Mouse (Mus musculus): ENCODE measurements around the gene Mpp6.

Mpp6 gene

DNA sequence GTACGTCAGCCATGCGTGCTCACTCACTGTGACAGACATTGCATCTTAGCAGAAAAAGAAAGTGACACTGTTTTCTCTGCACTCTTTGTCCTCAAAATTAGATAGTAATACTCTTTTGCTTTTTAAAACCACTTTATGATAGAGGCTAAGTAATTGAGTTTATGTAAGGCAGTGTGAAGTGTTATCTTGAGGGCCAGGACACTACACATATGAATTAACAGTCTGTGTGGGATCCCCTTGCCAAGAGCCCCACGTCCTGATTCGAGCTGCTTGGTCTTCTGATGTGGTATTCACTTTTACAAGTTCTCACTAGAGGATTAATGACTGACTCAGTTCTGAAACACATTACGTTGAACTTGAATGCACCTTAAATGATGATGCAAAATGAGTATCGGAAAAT lies 49.8 kb downstream of the Mpp6 start:
- DNase-seq: no peak

DNA sequence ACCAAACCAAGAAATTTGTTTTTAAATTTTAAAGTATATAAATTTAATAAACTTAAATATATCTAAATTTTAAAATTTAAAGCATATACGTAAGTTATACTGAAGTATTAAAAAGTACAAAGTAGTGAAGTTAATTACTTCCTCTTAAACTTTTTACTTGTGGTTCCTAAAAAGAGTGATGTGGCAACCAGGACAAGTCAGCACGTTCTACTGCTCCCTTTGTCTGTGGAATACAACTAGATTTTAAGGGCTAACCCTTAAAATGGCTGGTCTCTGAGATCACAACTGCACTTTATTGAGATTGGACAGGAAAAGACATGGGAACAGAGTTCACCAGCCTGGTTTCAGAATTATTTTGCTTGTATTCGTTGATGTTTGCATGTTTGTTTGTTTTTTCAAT lies 53.0 kb downstream of the Mpp6 start:
- DNase-seq: no peak

DNA sequence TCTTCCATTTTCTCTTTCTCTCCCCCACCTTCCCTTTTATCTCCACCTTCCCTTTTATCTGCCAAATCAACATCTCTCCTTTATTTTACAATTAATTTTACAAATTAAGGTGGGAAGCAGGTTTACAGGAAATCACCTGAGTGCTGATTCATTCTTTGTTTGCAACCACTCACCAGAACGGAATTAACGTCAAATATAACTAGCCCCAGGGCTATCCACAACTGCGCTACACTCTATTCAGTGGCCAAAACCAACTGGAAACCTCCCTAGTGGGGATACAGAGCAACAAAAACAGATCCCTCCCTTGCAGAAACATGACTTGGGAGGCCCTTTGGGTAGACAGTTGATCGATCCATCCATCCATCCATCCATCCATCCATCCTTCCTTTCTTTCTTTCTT lies 58.8 kb downstream of the Mpp6 start:
- DNase-seq: no peak

DNA sequence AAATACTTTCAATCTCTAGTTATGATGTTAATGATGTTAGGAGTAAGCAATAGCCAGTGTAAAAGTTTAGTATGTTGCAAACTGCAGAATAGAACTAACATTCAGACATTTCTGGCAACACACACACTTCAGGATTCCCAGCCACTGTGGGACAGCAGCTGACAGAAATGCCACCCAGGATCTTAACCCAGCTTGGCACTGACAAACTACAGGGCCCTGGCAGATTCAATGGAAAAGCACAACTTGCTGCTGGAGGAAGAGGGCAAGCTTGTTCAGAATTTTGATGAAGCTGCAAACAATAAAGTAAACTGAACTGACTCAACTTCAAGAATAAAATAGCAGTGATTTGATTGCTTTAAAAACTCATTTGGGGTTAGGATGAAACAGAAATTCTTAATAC lies 59.7 kb downstream of the Mpp6 start:
- DNase-seq: peak; percentile 46

DNA sequence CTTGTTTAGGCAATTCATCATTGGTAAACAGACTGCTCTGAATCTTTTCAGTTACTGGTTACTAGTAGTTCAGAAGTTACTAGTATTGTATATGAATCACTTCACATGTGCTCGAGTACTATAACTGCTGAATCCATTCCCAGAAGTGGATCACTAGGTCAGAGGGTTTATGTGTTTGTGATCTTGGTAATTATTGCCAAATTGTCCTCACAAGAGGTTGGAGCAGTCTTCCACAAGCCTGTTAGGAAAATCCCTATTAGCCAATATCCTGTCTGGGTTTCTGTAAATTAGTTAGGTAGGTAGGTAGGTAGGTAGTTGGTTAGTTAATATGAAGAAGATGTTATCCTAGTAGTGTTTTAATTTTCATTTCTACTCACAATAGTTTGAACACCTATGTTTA lies 65.7 kb downstream of the Mpp6 start:
- DNase-seq: no peak

DNA sequence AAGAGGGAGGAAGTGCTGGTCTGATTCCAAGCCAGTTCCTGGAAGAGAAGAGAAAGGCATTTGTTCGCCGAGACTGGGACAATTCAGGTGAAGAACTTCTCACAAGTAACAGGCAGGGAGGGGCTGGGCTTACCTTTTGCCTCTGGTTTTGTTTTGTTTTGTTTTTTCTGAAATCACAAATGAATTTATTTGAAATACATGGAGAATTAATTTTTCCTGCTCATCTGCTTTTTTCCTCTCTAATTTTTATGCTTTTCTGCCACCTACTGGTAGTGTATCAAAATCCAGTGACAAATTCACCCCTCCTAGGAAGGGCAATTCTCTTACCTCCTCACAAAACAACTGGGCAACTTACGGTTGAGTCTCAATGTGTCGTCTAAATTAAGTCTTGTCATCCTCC lies 70.1 kb downstream of the Mpp6 start:
- no peak for DNase-seq

DNA sequence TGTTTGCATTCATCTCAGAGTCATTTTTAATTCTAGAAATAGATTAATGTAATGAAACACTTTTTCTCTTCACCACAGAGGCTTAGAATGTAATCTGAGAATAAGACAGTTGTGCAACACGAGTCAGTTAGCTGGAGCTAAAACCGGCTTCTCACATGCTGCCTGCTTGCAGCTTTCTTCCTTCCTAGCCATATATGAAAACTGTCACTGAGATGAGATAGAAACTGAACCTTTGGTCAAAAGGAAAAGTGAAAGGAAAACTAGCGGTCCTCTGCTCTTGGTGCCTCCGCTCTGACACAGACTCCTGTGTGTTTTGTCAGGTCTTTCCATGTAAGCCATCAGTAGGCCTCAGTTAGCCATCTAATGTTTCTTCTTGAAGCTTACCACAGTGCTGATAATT lies 77.9 kb downstream of the Mpp6 start:
- DNase-seq: no peak

DNA sequence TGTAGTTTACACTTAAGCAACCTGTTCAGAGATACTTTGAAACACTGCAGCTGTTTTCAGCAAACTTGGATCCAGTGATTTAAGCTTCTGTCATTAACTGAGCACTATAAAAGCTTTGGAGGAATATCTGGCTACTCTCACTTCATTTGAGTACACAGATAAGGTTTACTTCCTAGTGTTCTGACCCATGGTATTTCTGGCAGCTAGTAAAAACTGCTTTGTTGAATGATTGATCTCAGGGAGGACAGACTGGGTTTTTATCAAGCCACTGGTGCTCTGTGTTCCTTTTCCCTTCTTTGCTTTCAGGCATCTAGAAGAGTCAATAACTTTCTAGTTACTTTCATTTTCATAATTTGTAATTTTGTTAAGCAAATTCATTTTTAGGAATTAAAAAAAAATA lies 79.3 kb downstream of the Mpp6 start:
- DNase-seq: no peak

DNA sequence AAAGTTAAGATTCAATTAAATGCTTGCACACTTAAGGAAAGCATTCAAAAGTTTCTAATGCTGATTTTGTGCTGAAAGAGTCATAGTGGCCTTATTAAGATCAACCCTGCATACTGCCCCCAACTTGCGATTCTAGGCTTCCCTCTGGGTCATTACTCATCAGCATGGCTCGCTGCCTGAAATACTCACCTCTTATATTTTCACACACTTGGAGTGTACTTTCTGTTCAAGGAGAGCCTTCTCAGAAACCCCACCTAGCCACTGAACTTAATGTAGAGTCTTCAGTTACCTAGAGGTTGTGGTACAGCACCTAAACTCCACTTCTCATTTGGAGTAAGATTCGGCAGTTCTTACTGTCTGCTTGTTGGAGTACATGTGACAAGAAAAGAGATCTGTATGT lies 81.6 kb downstream of the Mpp6 start:
- DNase-seq: no peak

DNA sequence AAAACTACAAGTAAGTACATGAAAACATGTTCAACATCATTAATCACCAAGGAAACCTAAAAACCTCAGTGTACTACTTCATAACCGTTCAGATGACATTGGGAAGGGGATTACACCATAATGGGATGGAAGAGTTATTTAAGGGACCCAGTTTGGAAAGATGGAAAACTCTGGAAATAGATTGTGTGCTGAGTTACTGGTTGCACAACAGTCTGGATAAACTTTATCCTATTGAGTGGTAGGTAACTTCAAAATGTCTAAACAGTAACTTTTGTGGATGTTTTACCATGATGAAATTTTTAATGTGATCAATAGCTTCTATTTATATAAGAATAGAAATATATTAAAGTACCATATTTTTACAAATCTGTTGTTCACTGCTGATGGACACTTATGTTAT lies 82.1 kb downstream of the Mpp6 start:
- no peak for DNase-seq

DNA sequence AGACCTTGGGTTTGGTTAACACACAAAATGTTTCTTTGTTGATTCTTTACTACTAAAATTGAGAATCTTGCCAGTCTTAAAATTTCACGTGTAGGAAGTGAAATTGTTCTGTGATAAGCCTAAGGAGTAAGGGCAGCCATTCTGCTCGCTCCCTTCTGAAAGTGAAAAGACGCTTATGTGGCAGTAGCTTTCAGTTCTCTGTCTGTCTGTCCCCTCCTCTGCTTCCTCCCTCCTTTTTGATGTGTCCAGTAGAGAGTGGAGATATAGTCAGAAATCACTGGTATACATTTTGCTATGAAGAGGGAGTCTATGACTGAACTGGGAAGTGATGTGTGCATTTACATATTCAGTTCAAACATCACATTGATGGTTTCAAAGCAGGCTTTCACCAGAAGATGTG lies 82.8 kb downstream of the Mpp6 start:
- no peak for DNase-seq

DNA sequence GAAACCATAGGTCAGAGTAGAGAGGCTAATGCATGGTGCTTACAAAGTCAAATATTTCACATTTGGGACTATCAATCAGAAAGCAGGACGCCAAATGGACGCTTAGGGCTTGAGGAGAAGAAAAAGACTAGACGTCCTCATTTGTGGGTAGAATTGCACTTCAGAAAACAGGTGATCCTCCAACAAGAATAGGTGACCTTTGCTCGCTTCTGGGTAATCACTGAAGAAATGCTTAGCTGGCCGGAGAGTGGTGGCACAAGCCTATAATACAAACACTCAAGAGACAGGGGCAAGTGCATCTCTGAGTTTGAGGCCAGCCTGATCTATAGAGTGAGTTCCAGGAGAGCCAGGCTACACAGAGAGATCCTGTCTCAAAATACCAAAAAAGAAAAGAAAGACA lies 83.8 kb downstream of the Mpp6 start:
- no peak for DNase-seq

DNA sequence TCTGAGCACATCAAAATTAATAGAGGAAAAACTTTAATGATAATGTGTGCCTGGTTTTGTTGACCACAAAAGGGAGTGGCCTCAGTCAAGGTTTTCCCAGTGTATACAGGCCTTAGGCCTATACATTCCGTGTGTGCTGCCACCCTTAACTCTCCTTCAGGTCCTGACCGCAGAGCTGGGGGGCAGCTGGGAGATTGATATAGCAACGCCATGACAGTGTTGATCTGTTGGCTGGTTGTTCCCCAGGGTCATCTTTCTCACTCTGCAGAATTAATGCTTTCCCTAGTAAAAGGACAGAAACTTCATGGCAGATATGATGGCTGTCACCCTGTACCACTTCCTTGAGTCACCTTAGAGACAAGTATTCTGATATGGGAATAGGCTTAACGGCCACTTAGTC lies 94.3 kb downstream of the Mpp6 start:
- no peak for DNase-seq

DNA sequence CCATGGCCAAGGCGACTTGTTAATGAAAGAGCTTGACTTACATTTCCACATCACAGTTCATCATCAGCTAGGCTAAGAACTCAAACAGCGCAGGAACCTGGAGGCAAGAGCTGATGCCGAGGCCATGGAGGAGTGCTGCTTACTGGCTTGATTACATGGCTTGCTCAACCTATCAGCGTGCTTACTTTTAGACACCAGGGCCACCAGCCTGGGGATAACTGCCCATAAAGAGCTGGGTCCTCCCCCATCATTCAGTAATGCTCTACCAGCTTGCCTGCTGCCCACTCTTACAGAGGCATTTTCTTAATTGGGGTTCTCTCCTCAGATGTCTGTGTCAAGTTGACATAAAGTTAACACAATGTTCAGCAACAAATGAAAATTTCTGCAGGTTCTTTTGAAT lies 95.1 kb downstream of the Mpp6 start:
- no peak for DNase-seq

DNA sequence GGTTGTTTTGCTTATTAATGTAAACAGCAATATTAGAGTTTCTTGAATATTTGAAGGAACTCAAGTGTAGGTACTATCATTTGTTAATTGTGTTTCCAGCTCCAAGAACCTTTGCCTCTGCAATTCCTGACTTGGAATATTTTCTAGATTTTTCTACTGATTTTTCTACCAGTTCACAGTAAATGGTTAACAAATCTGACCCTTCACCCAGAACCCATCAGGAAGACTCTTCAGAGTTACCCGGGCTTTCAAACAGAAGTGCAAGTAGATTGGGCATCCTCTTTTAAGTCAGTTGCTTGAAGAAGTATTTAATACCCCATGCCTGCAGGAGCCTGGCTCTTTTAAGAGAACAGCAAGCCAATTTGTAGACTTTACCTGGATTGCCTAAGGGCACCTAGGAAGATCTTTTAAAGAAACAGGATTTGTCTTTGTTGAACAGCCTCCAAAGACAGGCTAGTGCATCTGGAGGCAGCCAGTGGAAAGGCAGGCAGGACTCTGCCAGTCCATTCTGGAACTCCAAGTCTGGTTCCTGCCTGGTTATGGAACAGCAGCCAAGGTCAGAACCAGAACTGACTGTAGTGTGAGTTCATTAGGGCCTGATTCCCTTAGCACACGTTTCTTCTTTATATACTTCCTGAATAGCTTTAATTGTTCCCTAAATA lies 104.8 kb downstream of the Mpp6 start:
- DNase-seq: no peak

DNA sequence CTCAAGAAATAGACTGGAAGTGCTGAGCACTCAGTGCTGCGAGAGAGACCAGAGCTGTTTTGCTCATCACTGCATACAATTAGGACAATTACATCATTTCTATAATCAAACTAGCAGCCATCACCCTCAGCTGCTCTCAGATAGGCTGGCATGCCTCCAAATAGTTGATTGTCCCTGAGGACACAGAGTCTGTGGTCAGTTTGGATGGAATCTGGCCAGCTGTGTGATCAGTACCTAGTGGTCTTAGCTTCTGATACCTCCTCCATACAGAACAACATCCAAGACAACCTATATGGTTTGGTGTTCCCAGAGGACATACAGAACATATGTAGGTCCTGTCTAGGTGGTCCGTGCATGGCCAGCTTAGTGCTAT lies 105.3 kb downstream of the Mpp6 start:
- DNase-seq: peak; percentile 9

DNA sequence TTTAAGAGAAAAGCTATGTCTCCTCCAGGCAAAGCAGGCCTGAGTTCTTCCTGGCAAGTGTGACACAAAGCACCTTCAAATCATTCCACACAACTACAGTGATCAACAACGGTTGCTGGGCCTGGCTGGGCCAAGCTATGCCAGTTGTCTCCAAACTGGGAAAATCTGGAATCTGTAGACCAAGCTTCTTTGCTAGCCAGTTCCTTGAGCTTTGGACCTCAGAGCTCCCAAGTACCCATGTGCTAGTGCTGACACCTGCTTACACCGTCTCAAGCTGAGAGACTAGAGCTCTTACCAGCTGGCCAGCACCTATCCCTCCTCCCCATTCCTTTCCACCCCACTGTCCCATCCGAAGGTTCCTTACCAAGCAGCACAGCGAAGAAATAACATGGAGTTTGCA lies 105.9 kb downstream of the Mpp6 start:
- no peak for DNase-seq

DNA sequence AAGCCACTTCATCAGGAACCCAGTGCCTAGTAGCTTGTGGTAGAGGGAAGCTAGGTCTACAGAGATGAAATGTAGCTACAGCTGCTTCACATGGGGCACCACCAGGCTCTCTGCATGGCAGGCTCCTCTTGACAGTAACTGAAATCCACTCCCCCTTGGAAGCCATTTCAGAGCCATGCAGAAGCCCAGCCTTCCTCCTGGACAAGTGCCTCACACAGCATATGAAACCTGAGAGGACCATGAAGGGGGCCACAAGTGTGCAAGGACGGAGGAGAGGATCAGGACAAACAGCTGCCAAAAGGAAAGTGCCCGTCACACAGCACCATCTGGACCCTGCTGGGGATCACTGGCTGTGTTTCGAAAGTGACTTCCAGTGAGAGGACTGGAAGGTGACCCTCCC lies 108.6 kb downstream of the Mpp6 start:
- no peak for DNase-seq

DNA sequence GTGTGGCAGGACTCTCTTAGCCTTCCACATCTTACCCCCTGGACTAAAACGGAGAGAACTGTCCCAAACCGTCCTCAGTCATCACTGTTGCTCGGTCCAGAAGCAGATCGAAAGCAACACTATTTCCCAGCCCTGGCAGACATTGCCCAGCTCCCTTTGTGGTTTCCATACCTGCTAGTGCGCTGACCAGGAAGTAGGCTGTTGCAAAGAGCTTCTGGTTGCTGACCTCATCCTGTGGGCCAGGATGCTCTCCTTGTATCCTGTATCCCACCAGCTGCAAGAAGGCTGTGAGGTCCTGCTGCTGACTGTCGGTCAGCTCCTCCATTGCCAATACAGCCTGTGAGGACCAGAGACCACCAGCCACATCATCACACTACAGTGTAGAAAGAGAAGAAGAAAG lies 109.0 kb downstream of the Mpp6 start:
- no peak for DNase-seq

DNA sequence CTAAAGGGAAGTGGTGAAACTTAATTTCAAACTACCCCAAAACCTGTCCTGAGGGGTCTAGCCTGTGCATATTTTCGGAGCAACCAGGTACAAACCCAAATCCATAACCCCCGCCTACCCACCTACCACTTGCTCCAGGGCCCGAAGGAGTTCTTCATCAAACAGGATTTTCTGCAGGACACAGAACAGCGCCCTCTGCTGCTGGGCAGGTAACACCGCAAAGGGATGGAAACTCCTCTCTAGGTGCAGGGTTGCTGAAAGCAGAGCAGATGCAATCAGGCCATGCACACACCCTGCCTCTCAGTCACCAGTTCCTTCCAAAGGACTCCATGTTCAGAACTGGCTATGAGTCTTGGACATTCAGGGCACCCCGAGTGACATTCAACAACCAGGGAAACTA lies 110.8 kb downstream of the Mpp6 start:
- DNase-seq: no peak

DNA sequence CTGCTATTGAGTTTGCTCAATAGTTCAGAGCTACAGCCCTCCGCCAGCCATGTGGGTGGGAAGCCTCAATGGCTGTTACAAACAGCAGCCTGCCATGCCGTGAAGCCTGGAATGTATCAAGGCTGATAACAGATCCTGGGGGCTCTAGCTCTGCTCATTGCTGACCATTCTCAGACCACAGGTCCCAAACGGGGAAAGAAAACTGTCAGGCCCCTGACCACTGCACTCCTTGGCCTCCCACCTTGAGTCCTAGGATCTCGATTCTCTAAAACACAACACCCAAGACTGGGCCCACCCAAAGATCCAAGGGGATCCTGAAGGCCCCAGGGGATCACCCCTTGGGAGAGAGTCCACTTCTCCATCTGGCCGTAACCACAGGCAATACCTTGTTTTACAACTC lies 112.3 kb downstream of the Mpp6 start:
- no peak for DNase-seq

DNA sequence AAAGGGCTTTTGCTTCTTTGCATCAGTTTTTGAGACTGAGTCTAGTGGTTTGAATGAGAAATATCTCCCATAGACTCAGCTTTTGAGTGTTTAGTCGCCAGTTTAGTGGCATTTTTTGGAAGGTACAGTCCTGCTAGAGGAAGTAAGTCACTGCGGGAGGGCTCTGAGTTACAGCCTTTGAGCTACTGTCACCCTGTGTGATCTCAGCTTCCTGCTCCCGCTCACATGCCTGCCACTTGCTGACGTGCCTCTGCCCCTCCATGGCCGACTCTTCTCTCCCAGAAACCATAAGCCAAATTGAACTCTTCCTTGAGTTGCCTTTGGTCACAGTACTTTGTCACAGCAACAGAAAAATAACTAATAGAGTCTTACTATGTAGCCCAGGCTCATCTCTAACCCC lies 112.9 kb downstream of the Mpp6 start:
- no peak for DNase-seq

DNA sequence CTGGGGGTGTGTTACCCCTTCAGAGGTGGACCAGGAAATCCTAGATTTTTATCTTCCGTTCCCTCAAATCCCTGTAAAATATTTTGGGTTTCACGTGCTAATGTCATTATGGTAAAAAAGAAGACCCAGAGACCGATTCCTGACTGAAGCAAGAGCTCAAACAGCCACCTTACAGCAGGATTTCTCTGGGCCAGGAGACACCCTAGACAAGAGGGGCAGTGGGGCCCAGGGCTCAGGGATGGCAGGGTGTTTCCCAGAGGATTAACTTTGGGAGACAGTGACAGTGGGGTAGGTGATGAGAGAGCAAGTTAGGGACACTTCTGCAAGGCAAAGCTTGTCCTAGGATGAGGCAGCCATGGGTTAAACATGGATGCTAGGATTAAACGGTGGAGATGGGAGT lies 113.6 kb downstream of the Mpp6 start:
- no peak for DNase-seq

DNA sequence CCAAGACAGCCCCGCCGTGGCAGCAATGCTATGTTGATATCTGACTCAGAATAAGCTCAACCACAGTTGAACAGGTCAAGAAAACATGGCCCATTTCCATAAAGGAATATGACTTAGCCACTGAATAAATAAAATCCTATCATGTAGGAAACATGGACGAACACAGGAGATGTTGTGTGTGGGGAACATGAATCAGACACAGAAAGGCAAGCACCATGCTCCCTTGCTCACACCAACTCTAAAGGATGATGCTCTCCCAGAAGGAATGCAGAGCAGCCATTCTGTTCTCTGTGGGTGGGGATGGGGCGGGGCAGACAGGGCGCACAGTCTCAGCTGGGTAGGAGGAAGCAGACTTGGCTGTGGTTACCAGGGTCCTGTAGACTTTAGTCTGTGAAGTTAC lies 115.2 kb downstream of the Mpp6 start:
- no peak for DNase-seq

DNA sequence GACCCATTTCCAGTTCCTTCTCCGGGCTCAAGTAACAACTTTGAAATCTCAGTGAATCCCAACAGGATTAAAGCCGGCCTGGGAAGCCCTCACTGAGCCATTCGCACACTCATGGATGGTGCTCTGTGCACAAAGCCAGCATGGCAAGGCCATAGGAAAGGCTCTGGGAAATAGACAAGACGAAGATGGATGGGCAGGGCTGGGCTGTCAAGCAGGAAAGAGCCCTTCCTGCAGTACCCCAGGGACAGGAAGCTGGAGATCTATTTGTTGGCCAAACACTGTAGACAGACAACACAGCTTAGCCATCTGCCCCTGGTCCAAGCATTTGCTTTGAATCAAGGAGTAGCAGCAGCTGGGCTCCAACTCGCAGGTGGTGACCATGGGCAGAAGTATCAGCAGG lies 118.1 kb downstream of the Mpp6 start:
- no peak for DNase-seq

DNA sequence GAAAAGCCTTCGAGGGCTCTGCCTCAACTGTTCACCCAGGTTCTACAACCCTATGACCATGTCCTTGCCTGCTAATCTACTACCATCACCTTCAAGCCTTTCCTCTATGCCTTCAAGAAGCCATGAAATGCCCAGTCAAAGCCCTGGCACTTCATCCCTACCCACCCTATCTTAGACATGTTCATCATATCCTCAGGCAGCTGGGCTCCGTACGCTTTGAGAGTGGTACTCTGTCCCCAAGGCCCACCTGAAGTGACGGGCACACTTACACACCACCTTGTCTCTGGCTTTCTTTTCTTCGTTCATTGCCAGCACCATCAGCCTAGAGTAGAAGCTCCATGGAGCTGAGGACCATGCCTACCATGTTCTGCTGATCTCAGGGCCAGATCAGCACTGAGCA lies 121.2 kb downstream of the Mpp6 start:
- DNase-seq: no peak

Data from layer of hippocampus, adult 9-11 months (tissue).